Comparison of ENCODE assay signal across 8 mouse cellular contexts in genomic region chr4:40143533-40143871, GRCm38 (mm10). TPM values are rescaled to one million over a fixed set of nuclear protein-coding genes. Genes with fewer than 3 reads are reported as not detected.
DNase-seq lines count a peak whose midpoint lies in the region; ATAC-seq and TF ChIP-seq lines count a peak whose summit lies in the region.

No protein-coding gene starts in this region.

- WGBS in cerebellum, adult 2 months, result 1% methylated on average over 27 of the region's 27 CpGs
- WGBS in neural tube, embryonic 11.5 days, result under 1% methylated on average over 27 of the region's 27 CpGs
- 0% methylated on average over 27 of the region's 27 CpGs for whole genome bisulfite sequencing in liver, embryonic 11.5 days
- WGBS in stomach, postnatal 0 days, result 1% methylated on average over 26 of the region's 27 CpGs

- peak overlapping the region; percentile 62 for H3K4me2 ChIP-seq in neural tube, embryonic 11.5 days (ENCODE audit: low read depth)
- H3K4me2 ChIP-seq in liver, embryonic 11.5 days, result peak overlapping the region; percentile 89
- H3K4me2 ChIP-seq in stomach, postnatal 0 days (replicated peaks; ENCODE audit: low read depth), result peak overlapping the region; percentile 90

- intact Hi-C loops in gastrocnemius, postnatal 14 days (cut with DNase I; ENCODE audit: low total_unique reads), result no loop called here

- TF ChIP-seq POLR2A in cerebellum, adult 2 months (IDR thresholded peaks at IDR 0.05; ENCODE audit: borderline replicate concordance, insufficient read depth, low read length), result no peak

- H3K4me3 ChIP-seq in cerebellum, adult 2 months (replicated peaks; ENCODE audit: insufficient read depth, low read depth, low read length), result peak overlapping the region; percentile 71
- H3K4me3 ChIP-seq in neural tube, embryonic 11.5 days (ENCODE audit: low read depth, low read length), result peak overlapping the region; percentile 44
- H3K4me3 ChIP-seq in liver, embryonic 11.5 days (ENCODE audit: low read depth, low read length), result peak overlapping the region; percentile 64
- peak overlapping the region; percentile 73 for H3K4me3 ChIP-seq in stomach, postnatal 0 days (ENCODE audit: low read depth, low read length)

- no peak for TF ChIP-seq CTCF in cerebellum, adult 2 months (IDR thresholded peaks at IDR 0.05; ENCODE audit: borderline replicate concordance, insufficient read depth, low read depth, low read length)
- no peak for TF ChIP-seq CTCF in stomach, postnatal 0 days (IDR thresholded peaks at IDR 0.05; ENCODE audit: low read depth)

- no peaks in the 10 kb centered on the region for H3K36me3 ChIP-seq in neural tube, embryonic 11.5 days (ENCODE audit: control insufficient read depth, insufficient read depth, low read length)
- H3K36me3 ChIP-seq in liver, embryonic 11.5 days (ENCODE audit: control insufficient read depth, insufficient read depth, low read length), result no peaks in the 10 kb centered on the region
- no peaks in the 10 kb centered on the region for H3K36me3 ChIP-seq in stomach, postnatal 0 days (ENCODE audit: control insufficient read depth, insufficient read depth, low read length)

- no peaks in the 10 kb centered on the region for H3K9me3 ChIP-seq in neural tube, embryonic 11.5 days (ENCODE audit: control insufficient read depth, low read length)
- H3K9me3 ChIP-seq in liver, embryonic 11.5 days (ENCODE audit: control insufficient read depth, low read length), result no peaks in the 10 kb centered on the region
- no peaks in the 10 kb centered on the region for H3K9me3 ChIP-seq in stomach, postnatal 0 days (ENCODE audit: control insufficient read depth, low read length)

- H3K27ac ChIP-seq in cerebellum, adult 2 months (ENCODE audit: insufficient read depth, low read length), result no peak overlapping the region
- H3K27ac ChIP-seq in neural tube, embryonic 11.5 days (ENCODE audit: low read depth, low read length), result peak overlapping the region; percentile 75; the same call in 1 of the 2 replicates
- peak overlapping the region; percentile 75 for H3K27ac ChIP-seq in liver, embryonic 11.5 days (ENCODE audit: low read depth, low read length)
- H3K27ac ChIP-seq in stomach, postnatal 0 days (replicated peaks), result peak overlapping the region; percentile 97

- DNase-seq in cerebellum, adult 2 months, result no peak
- DNase-seq in neural tube, embryonic 11.5 days (ENCODE audit: low spot score), result no peak
- DNase-seq in neural tube, embryonic 10.5 days (ENCODE audit: extremely low spot score, low spot score), result no peak
- no peak for DNase-seq in liver, embryonic 11.5 days (ENCODE audit: low spot score)
- DNase-seq in stomach, postnatal 0 days (ENCODE audit: low spot score), result no peak
- DNase-seq in gastrocnemius, postnatal 14 days, result no peak
- DNase-seq in cerebellum, postnatal 10 days, result no peak

- no peak; the same call in 1 of the 2 replicates for ATAC-seq in cerebellum, adult (ENCODE audit: insufficient number of reproducible peaks, low FRiP score, low TSS enrichment)
- no peak; the same call in 1 of the 2 replicates for ATAC-seq in neural tube, embryonic 11.5 days (ENCODE audit: insufficient read depth, low FRiP score, low TSS enrichment)
- ATAC-seq in liver, embryonic 11.5 days (replicated peaks; ENCODE audit: low FRiP score), result peak; percentile 62; the same call in 1 of the 2 replicates
- ATAC-seq in stomach, postnatal 0 days (ENCODE audit: low FRiP score, low TSS enrichment), result no peak

- H3K4me1 ChIP-seq in cerebellum, adult 2 months (ENCODE audit: control insufficient read depth, insufficient read depth, low read length), result no peaks in the 10 kb centered on the region
- H3K4me1 ChIP-seq in neural tube, embryonic 11.5 days (ENCODE audit: control insufficient read depth, insufficient read depth, low read length), result peaks cover 8% of the 10 kb centered on the region
- H3K4me1 ChIP-seq in liver, embryonic 11.5 days (replicated peaks; ENCODE audit: control insufficient read depth, insufficient read depth, low read length), result peaks cover 17% of the 10 kb centered on the region
- peaks cover 2% of the 10 kb centered on the region; the same call in 1 of the 2 replicates for H3K4me1 ChIP-seq in stomach, postnatal 0 days (replicated peaks; ENCODE audit: control insufficient read depth, insufficient read depth)

- no peak for TF ChIP-seq EP300 in stomach, postnatal 0 days (optimal IDR thresholded peaks at IDR 0.05)

- H3K9ac ChIP-seq in neural tube, embryonic 11.5 days (ENCODE audit: low read length), result peak overlapping the region; percentile 56
- H3K9ac ChIP-seq in liver, embryonic 11.5 days (ENCODE audit: low read depth, low read length), result peak overlapping the region; percentile 73
- H3K9ac ChIP-seq in stomach, postnatal 0 days (ENCODE audit: low read length), result peak overlapping the region; percentile 82

- H3K27me3 ChIP-seq in cerebellum, adult 2 months (ENCODE audit: control insufficient read depth, insufficient read depth, low read length), result no peaks in the 10 kb centered on the region
- H3K27me3 ChIP-seq in neural tube, embryonic 11.5 days (ENCODE audit: control insufficient read depth, insufficient read depth, low read length), result no peaks in the 10 kb centered on the region
- H3K27me3 ChIP-seq in liver, embryonic 11.5 days (replicated peaks; ENCODE audit: control insufficient read depth, insufficient read depth, low read length), result no peaks in the 10 kb centered on the region
- H3K27me3 ChIP-seq in stomach, postnatal 0 days (ENCODE audit: control insufficient read depth, insufficient read depth, low read length), result no peaks in the 10 kb centered on the region

RNA-seq across cellular contexts. Expression of gene Aco1, which starts 0.6 kb away (rescaled TPM):
- 29.4 and 32.1 TPM in 2 replicates for polyA plus RNA-seq in cerebellum, adult 2 months (2012; rRNA removed)
- 61.4 and 65.4 TPM in 2 replicates for polyA plus RNA-seq in neural tube, embryonic 11.5 days (2014; fragmentation: Nextera tagmentation; extraction: Ambion mirVana)
- 36.7 and 42.1 TPM in 2 replicates for polyA plus RNA-seq in liver, embryonic 11.5 days (2014; fragmentation: Nextera tagmentation; extraction: Ambion mirVana)
- polyA plus RNA-seq in stomach, postnatal 0 days (2015; fragmentation: Nextera tagmentation; extraction: Ambion mirVana), result 33.2 and 35.9 TPM in 2 replicates
- total RNA-seq in gastrocnemius, postnatal 14 days (2021), result 10 to 100 TPM; 18.1 to 19.3 TPM
